Mouse (Mus musculus) mouse trophoblast stem cell (cell line): ENCODE results near the gene Dupd1.

Experiments used
- in situ Hi-C, 2 experiments: fragments of 300-500 bp; cut with MseI, MboI; formaldehyde crosslinking; loops; 2 replicates in 1 of 2; 3 replicates in 1 of 2; pipeline ENCODE4 v1.15.1; 2025

Dupd1 gene

DNA sequence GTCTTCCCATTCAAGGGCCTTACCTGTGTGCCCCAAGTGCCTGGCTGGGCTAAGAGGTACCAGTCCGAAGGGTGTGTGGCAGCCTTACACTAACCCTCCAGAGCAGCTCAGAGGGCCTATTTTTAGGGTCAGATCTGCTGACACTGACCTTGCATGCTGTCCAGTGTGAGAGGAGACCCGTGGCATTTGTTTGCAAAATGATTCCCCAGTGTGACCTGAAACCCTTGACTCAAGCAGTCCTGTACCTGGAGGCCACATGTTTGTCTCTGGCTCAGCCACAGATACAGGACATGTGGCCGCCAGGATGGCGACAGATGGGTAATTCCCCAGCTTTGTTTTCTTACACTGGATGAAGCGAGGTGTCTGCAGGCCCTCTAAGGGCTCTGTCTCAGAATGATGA lies at the start of gene Dupd1:
Gene Dupd1, minus strand, starts transcription at position 91 of the 400 bp plus-strand sequence.
- in situ Hi-C loops = no loop called here

DNA sequence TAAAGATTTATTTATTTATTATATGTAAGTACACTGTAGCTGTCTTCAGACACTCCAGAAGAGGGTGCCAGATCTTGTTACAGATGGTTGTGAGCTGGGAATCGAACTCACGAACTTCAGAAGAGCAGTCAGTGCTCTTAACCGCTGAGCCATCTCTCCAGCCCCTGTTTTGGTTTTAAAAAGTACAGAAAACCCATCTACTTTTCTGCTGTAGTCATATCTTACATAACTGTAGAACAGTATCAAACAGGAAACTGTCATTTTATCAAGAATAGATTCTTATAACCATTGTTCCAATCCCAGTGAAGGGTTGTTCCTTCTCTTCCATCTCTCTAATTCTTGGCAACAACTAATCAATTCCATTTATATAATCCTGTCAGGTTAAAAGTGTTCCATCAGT lies 49.4 kb upstream of the Dupd1 start:
- in situ Hi-C loops = no loop called here

DNA sequence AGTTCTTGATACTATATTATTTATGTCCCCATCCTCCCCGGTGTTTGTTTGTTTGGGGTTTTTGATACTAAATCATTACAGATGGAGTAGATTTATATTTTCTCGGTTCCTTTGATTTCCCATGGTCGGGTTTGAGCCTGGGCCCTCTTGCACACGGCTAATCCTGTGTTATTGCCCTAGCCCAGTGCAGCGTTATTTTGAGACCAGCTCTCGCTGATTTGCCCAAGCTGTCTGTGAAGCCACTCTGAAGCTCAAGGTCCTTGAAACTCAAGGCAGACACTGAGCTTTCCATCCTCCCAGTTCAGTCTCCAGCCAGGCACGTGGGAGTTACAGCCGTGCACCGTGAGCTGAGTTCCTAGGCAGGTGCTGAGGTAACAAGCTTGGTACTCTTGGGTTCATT lies 47.2 kb upstream of the Dupd1 start:
- in situ Hi-C loops = no loop called here

DNA sequence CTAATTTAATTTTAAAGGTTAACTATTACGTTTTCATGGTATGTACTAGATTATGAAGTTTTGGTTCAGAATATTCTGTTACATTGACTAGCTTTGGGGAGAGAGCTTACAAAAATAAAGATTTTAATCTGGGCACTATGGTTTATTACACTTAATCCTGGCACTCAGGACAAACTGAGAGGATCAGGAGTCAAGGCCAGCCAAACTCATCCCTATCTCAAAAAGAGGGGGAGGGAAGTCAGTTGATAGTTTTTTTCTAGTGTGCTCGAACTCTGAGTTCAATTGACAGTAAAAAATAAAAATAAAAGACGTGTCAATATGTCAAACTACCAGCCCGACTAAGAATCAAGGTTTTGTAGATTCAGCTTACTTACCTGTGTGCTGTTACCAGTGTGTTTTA lies 39.0 kb upstream of the Dupd1 start:
- in situ Hi-C loops = no loop called here

DNA sequence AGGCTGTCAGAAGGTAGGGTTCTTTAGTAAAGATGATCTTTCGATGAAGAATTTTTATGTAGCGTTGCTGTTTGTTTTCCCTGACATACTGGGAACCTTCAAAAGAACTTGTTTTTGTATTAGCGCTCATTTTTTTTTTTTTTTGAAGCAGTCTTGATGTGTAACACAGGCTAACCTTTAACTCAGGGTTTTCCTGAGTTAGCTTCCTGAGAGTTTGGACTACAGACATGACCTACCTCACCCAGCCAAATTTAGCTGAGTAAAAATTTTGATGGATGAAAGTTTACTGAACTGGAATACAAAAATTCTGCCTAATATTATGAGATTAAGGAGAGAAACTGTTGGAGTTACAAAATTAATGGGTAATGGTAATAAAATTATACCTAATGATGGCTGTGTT lies 38.0 kb upstream of the Dupd1 start:
- in situ Hi-C loops = no loop called here

DNA sequence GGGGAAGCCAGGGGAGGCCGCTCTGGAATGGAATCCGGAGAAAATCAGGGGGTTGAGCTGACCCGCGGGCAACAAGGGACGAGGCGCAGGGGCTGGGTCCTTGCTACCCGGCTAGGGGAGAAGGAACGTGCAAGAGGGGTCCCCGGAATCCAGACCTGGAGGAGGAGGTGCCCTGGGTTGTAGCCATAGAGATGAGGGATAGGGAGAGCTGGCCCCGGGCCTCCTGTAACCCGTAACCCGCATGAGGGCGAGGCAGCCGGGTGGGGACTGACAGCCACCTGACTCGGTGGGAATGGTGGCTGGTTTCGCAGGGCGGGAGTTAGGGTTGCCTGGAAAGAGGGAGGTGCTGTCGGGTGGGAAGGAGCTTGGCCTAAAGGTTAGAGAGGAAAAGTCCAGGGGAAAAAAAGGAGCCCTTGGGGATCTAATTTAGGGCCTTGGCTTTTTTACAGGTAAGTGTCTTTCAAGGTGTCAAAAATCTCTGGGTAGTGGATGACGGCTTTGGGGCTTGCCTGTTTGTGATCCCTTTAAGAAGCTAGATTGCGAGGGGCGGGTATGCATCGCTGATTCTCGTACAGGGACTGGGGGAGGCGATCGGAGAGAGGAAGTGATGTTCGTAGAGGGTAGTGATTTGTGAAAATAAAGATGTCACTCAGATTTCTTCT lies 36.6 kb upstream of the Dupd1 start, which contains the start of gene Dusp13:
Gene Dusp13, minus strand, starts transcription at position 301 of the 662 bp plus-strand sequence.
- in situ Hi-C loops = no loop called here

DNA sequence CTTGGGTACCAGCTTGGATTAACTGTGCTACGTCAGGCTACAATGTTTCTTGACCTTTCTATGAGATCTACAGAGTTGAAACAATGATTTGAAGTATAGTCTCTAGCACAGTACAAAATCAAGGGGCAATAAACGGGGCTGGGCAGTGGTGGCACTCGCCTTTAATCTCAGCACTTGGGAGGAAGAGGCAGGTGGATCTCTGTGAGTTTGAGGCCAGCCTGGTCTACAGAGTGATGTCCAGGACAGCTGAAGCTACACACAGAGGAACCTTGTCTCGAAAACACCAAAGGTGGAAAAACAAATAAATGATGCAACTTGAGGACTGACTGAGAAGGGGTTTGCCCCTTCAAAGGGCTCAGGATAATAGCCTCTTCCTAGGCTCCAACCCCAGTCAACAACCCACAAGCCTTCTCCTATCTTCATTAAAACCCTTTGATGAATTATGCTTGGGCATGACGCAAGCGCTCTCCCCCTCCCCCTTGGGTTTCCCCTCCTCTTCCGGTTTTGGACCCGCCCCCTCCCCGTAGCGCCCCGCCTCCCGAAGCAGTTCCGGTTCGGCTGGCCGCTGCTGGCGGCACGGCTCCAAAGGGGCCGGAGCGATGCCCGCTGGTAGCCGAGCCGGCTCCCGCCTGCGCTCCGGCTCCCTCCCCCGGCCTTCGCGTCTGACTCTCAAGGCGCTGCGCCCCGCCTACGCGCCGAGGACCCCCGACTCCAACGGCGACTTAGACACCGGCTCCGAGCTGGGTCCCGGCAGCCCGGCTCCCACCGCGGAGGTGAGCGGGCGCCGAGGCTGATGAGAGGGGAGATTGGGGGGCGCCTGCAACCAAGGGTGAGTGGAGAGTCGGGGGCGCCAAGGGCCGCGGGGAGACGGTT lies 35.9 kb upstream of the Dupd1 start, which contains the start of gene Samd8:
Gene Samd8, plus strand, starts transcription at position 524 of the 873 bp plus-strand sequence.
- in situ Hi-C loops = no loop called here

DNA sequence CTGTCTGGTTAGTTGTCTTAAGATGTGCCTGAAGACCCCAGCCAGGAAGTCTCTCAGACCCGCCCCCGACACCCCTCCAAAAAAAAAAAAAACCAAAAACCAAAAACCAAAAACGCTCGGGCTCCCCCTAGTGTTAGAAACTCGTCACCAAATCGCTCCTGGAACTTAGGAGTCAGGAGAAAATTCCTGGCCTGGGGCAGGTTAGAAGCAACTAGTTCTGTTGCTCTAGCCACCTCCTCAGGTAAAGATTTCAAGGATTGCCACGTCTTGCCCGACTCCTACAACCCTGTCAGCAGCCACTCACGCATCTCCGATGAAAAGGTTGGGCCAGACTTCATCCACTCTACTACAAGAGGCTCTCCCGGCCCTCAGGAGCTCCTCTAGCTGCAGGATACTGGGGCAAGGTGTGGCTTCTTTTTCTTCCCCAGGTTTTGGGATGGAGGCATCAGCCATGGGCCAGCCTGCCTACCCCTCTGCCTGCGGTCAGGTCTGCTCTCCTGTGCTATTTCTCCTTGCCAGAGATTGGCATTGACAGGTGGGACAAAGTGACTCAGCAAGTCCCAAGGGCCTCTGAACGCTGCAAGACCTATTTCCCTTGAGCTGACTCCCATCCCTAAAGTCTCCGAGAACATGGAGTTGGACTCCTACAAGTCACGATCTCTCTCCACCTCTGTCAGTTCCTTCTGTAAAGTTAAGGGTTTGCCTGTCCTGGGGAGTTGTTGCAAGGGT lies 33.9 kb upstream of the Dupd1 start:
- in situ Hi-C loops = no loop called here

DNA sequence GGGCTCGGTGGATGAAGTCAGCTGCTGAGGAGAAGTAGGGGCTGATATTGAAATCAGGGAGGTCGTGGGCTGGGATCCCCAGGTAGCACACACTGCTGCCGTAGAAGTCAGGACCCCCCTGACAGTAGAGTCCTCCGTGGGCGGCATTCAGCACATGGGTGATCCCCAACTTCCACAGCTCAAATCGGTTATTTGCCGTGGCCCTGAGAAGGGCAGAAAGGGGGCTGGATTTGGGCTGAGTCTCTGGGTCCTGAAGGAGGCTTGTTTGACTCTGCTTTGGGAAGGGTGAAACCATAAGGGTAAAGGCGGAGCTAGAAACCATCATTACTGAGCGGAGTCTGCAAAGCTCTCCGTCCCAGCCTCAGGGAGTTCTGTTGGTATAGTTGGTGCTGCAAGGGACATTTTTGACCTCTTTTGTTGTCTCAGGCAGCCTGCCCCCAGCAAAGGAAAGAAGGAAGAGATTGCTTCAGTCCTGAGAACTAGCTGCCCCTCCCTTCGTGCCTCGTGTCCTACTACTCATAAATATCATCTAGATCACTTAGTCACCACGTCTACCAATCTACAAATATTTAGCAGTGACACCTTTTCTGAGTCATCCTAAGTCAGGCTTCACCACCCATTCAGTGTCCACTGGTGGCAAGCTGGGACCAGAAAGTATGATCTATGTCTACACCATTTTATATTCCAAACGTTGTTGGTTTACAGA lies 33.2 kb upstream of the Dupd1 start:
- in situ Hi-C loops = no loop called here

DNA sequence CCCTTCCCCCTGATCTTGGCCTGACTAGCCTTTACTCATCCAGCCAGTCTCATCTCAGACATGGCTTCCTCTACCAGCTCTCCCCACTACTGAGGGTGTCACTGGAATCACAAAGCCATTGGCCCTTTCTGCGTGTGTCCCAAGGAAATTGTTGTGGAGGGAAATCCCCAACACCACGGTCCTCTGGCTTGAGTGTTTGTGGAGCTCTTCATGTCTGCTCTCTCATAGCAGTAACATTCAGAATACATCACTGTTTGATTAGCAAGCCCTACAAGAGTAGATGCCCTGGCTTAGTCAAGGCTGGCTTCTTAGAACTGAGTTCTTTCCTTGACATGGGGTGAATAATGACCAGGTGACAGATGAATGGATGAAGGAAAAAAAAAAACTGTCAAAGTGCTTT lies 32.5 kb upstream of the Dupd1 start:
- in situ Hi-C loops = no loop called here

DNA sequence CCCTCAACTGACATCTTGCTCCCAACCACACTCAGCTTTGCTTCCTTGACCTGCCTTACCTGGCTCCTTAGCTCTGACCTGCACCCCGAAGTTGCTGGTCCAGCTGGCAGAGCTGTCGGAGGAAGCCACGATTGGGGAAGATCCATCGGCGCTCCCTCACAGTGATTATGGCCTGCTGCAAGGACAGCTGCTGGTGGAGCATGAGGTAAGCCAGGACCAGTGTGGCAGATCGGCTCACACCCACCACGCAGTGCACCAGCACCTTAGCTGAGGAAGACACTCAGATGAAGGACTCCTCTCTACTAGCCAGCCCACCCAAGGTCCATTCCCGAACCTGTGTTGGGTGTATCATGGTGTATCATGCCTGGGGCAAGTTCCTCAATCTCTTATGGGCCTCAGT lies 31.9 kb upstream of the Dupd1 start:
- in situ Hi-C loops = no loop called here

DNA sequence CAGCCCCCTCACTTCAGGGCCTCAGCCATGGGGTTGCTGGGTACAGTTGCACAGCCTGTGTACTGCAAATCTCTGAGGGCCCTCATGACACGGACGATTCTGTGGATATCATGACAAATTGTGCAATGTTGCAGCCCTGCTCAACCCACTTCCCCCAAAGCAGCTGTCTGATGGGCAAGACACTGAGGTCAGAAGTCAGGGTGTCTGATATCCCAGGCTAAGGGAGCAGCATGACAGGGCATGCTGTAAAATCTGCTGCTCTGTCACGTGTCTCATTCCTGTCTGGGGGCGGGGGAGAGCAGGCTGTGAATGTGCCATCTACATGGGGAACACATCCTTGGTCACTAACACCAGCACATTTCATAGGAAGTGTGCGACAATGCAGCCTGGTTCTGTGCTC lies 30.8 kb upstream of the Dupd1 start:
- in situ Hi-C loops = no loop called here

DNA sequence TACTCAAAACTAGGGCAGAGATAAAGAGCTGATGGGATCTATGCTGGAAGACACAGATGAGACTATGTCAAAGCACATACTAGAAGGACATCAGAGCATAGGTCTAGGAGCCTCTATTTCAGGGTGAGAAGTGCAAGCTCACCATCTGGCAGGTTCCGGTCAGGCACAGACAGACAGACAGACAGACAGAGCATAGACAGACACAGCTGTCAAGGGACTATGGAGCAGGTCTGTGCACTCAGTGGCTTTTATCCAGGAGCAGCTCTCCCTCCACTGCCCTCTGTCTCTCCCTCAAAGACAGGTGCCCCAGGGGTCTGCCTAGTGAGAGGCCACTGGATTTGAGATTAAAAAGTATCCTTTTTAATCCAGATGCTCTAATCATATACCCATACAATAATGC lies 29.8 kb upstream of the Dupd1 start:
- in situ Hi-C loops = no loop called here

DNA sequence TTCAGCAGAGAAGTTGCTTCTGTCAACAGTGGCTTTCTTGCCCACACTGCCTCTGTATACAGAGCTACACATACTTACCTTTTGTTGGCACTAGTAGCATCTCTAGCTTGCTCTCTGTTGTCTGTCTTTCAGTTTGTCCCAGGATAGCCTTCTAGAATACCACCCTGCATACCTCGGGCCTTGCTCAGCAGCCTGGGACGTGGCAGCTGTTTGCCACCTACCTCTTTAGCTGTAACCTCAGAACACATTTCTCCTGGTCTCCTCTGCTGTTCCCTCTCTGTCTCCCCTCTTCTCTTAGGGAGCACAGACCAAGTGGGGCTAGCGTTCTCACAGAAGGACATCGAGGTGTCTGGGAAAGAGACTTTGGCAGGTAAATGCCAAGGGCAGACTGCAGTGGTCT lies 28.1 kb upstream of the Dupd1 start:
- in situ Hi-C loops = no loop called here

DNA sequence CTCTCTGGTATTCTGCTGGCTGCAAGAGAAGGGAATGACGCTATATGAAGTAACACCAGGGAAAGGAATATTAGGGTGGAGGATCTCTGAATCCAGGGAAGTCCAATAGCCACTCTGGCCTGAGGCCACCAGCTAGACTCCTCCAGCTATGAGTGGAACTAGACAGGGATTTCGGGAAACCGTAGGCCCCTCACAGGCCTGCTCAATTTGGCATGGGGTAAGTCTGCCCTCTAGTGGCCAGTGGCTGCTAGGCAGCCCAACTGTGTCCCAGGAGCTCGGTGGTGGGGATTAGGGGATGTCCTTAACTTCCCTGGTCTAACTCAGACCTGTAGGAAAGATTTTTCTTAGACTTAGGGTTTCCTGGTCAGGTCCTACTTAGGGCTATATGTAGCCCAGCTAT lies 27.4 kb upstream of the Dupd1 start:
- in situ Hi-C loops = no loop called here

DNA sequence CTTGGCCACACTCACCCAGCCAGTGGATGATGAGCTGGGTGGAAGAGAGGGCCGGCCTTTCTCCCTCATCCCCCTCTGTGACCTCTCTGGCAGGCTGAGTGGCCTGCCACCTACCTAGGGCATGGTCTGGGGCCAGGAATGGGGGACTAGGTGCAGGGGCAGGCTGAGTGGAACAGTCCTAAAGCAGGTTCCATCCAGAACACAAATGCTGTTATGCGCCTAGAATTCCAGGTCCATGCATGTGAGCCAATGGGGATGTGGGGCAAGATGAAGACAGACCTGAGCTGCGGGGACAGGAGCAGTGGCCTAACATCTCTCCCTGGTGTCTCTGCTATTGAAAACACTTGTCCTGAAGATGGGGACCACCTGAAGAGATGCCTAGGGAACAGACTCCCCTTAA lies 26.9 kb upstream of the Dupd1 start:
- in situ Hi-C loops = no loop called here

DNA sequence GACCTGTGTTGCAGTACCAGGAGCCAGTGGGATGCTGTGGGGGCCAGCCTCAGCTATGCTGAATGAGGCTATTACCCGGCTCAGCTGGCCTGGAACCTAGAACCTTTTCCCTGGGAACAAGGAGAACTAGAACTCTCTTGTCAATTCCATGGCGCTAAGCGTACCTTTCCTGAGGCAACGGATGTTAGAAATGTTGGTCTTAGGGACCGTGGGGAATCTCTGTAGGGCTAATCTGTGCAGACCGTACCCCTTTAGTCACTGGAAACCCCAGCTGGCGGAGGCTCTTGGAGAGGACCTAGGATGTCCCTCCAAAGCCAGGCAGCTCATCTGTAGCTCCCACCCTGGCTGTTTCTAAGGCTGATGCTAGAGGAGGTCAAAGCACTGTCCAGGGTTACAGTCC lies 26.0 kb upstream of the Dupd1 start:
- in situ Hi-C loops = no loop called here

DNA sequence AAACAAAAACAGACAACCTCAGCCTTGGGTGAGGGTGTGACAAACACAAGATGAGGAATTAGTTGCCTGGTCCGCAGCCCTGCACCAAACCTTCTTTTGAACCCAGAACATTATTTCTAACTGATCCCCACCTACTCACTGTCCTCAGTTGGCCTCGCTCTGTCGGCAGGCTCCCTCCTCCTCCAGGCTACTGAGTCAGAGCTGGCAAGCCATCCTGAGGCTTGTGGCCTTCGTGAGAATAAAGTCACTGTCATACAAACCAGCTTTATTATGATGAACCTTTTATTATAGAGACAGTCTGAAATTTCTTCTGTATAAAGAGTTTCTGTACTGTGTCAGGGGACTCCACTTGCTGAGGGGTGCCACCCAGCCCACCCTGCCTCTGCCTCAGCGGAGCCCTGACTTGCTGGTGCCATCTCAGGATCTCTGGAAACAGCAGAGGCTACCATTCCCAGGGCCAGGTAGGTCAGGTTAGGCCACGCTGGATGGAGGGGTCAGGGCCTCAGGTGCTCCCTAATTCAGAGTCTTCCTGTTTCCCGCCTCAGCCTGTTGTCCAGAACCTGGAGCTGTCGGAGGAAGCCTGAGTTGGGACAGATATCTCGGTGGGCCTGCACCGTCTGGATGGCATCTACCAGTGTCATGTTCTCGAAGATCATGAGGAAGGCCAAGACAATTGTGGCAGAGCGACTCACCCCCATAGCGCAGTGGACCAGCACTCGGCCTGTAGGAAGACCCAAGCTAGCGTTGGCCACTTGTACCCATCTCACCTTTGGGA lies 18.9 kb upstream of the Dupd1 start:
- in situ Hi-C loops = loop anchor here in 1 of 2 experiments (10.0 kb wide), 1 partner anchor 49 kb away; no protein-coding TSS in a partner anchor

DNA sequence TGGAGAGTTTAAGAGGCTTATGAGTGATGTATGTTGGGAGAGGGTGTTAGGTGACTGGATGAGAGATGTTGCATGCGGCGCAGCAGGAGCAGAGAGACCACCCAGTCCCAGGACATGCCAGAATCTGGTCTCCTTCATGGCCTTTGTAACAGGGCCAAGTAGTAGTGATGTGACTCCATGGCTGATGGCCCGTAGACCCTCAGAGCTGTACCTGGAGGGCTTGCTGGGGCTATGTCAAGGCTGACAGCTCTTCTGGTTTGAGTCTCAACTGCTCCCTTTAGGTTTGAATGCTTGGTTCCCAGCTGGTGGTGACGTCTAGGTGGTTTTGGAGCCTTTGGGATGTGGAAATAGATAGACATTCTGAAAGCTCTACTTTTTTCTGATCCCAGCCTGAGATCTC lies 15.6 kb upstream of the Dupd1 start:
- in situ Hi-C loops = loop anchor here in 1 of 2 experiments (10.0 kb wide), 1 partner anchor 45 kb away; no protein-coding TSS in a partner anchor

DNA sequence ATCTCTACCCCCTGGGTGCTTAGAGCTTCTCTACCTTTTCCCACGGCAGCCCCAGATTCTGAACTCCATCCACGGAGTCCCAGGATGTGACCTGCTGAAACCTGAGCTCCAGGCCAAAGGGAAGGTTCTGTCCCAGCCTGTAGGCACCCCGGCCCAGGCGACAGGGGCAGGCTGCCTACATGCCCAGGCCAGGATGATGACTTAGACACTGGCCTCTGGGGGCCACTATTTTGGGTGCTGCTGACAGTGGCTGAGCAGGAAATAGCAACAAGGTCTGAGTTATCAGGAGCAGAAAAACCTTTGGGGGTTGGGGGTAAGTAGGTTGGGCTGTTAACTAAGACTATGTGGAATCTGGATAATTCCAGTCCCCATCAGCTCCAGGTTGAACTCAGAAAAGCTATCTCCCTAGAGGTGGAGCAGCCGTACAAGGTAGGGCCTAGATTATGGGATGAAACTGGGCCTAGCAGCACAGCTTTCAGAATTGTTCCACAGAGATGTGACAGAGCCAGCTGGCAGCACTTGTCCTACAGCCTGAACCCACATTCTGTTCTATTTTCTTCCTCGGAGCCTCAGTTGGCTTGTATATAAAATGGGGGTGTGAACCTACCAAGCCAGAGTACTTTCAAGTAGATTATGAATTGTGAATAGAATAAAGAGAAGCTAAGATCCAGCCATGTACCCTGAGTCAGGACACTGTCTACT lies 14.8 kb upstream of the Dupd1 start:
- in situ Hi-C loops = no loop called here
